Comparison of ENCODE assay signal across 8 mouse cellular contexts in the genomic region with DNA sequence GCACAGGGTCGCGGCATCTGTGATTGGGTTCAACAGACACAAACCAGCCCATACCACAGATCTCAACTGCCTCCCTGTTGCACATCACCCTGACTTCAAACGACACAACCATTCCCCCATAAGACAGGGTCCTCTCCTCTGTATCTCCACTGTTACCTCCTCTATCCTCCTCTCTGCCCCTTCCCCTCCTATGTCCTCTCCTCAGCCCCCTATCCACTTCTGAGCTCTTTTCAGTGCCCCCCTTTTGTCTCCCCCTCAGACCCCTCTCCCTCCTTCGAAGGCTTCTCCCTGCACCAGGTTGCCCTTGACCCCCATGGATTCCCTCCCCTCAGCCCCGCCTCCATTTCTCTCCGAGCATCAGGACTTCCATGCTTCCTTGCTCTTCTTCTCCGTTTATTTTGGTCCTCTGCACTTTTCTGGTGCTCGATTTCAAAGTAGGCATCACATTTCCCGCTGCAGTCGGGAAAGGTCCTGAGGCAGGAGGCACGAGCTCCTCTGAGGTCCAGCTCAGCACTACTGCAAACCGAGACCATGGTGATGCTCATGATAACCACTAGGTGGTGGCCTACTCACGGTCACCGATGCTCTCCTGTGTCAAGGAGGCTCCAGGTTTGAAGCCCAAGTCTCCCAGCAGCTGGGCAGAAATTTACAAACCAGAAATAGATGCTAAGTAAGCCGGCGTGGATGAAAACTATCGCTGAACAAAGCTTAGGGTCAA. TPM values are rescaled to one million over a fixed set of nuclear protein-coding genes. Genes with fewer than 3 reads are reported as not detected.
DNase-seq lines count a peak whose midpoint lies in the region; ATAC-seq lines count a peak whose summit lies in the region.

No protein-coding gene starts in this region.

- H3K4me2 ChIP-seq in forebrain, embryonic 11.5 days (ENCODE audit: low read depth, low read length, severe bottlenecking): no peak overlapping the region
- 0 out of 2 replicates have a peak overlapping the region, but pooled peaks have one; percentile 17 for H3K4me2 ChIP-seq in hindbrain, embryonic 12.5 days (replicated peaks)

- no peaks in the 10 kb centered on the region for H3K36me3 ChIP-seq in forebrain, embryonic 11.5 days (ENCODE audit: control insufficient read depth, insufficient read depth, low read length)
- H3K36me3 ChIP-seq in hindbrain, embryonic 12.5 days: no peaks in the 10 kb centered on the region

- no peak overlapping the region for H3K27ac ChIP-seq in forebrain, embryonic 11.5 days (ENCODE audit: low read depth, low read length)
- no peak overlapping the region for H3K27ac ChIP-seq in hindbrain, embryonic 12.5 days

- 20% methylated on average over 17 of the region's 17 CpGs for WGBS in forebrain, embryonic 11.5 days
- WGBS in hindbrain, embryonic 12.5 days: 22% methylated on average over 17 of the region's 17 CpGs

- H3K4me1 ChIP-seq in forebrain, embryonic 11.5 days (replicated peaks; ENCODE audit: control insufficient read depth, insufficient read depth, low read length): no peaks in the 10 kb centered on the region
- H3K4me1 ChIP-seq in hindbrain, embryonic 12.5 days: 0 out of 2 replicates have a peak, but pooled peaks cover 2% of the 10 kb centered on the region

- H3K27me3 ChIP-seq in forebrain, embryonic 11.5 days (ENCODE audit: control insufficient read depth, insufficient read depth, low read length): no peaks in the 10 kb centered on the region; the same call in 1 of the 2 replicates
- H3K27me3 ChIP-seq in hindbrain, embryonic 12.5 days: peaks cover 17% of the 10 kb centered on the region

- no peak overlapping the region for H3K9ac ChIP-seq in forebrain, embryonic 11.5 days (ENCODE audit: low read length)
- no peak overlapping the region for H3K9ac ChIP-seq in hindbrain, embryonic 12.5 days

- ATAC-seq in forebrain, embryonic 11.5 days (replicated peaks; ENCODE audit: low FRiP score): peak; percentile 76; the same call in 1 of the 2 replicates
- peak; percentile 88 for ATAC-seq in hindbrain, embryonic 12.5 days (ENCODE audit: low FRiP score)

- no peak overlapping the region for H3K4me3 ChIP-seq in forebrain, embryonic 11.5 days (ENCODE audit: low read depth, low read length)
- H3K4me3 ChIP-seq in hindbrain, embryonic 12.5 days: no peak overlapping the region

- no peaks in the 10 kb centered on the region for H3K9me3 ChIP-seq in forebrain, embryonic 11.5 days (ENCODE audit: control insufficient read depth, low read length)
- H3K9me3 ChIP-seq in hindbrain, embryonic 12.5 days (replicated peaks): no peaks in the 10 kb centered on the region

- DNase-seq in layer of hippocampus, adult 11-12 months (ENCODE audit: low spot score): peak; percentile 73
- DNase-seq in layer of hippocampus, adult 9-10 months (ENCODE audit: low spot score): no peak
- DNase-seq in c-Kit-positive CD71-positive TER-119-positive erythroid progenitor cells, embryonic 14.5 days (ENCODE audit: low spot score): peak; percentile 32
- DNase-seq in forebrain, embryonic 11.5 days (ENCODE audit: low spot score): peak; percentile 83
- peak; percentile 73 for DNase-seq in layer of hippocampus, adult 9-11 months
- DNase-seq in lung, postnatal 14 days: peak; percentile 62
- DNase-seq in retina, postnatal 7 days (ENCODE audit: low read depth, low spot score): peak; percentile 71

RNA-seq across cellular contexts. Expression of a gene that starts 7.9 kb away (rescaled TPM):
- polyA plus RNA-seq in forebrain, embryonic 11.5 days (2014; fragmentation: Nextera tagmentation; extraction: Ambion mirVana): not detected in 2 replicates
- polyA plus RNA-seq in hindbrain, embryonic 12.5 days (2016; fragmentation: Nextera tagmentation; extraction: Ambion mirVana): not detected in 2 replicates

RNA-seq across cellular contexts. Expression of a gene that starts 18.8 kb away (rescaled TPM):
- 0.04 and 0.09 TPM in 2 replicates for polyA plus RNA-seq in forebrain, embryonic 11.5 days (2014; fragmentation: Nextera tagmentation; extraction: Ambion mirVana)
- polyA plus RNA-seq in hindbrain, embryonic 12.5 days (2016; fragmentation: Nextera tagmentation; extraction: Ambion mirVana): 0.08 TPM in 1 of 2 replicates, not detected in the other

RNA-seq across cellular contexts. Expression of a gene that starts 40.0 kb away (rescaled TPM):
- 64.4 and 67.7 TPM in 2 replicates for polyA plus RNA-seq in forebrain, embryonic 11.5 days (2014; fragmentation: Nextera tagmentation; extraction: Ambion mirVana)
- polyA plus RNA-seq in hindbrain, embryonic 12.5 days (2016; fragmentation: Nextera tagmentation; extraction: Ambion mirVana): 57.8 and 66.1 TPM in 2 replicates

RNA-seq across cellular contexts. Expression of a gene that starts 42.7 kb away (rescaled TPM):
- polyA plus RNA-seq in forebrain, embryonic 11.5 days (2014; fragmentation: Nextera tagmentation; extraction: Ambion mirVana): 9.4 and 9.9 TPM in 2 replicates
- 30.3 and 33.0 TPM in 2 replicates for polyA plus RNA-seq in hindbrain, embryonic 12.5 days (2016; fragmentation: Nextera tagmentation; extraction: Ambion mirVana)

RNA-seq across cellular contexts. Expression of a gene that starts 50.5 kb away (rescaled TPM):
- polyA plus RNA-seq in forebrain, embryonic 11.5 days (2014; fragmentation: Nextera tagmentation; extraction: Ambion mirVana): not detected in 2 replicates
- not detected in 2 replicates for polyA plus RNA-seq in hindbrain, embryonic 12.5 days (2016; fragmentation: Nextera tagmentation; extraction: Ambion mirVana)
